Mouse (Mus musculus): Measurements from ENCODE around the gene Endov. TPM values are rescaled to one million over a fixed set of nuclear protein-coding genes. Genes with fewer than 3 reads are reported as not detected.

Gene Endov
- polyA plus RNA-seq, 1 experiment from 2014 or later, result 15.1 TPM

DNA sequence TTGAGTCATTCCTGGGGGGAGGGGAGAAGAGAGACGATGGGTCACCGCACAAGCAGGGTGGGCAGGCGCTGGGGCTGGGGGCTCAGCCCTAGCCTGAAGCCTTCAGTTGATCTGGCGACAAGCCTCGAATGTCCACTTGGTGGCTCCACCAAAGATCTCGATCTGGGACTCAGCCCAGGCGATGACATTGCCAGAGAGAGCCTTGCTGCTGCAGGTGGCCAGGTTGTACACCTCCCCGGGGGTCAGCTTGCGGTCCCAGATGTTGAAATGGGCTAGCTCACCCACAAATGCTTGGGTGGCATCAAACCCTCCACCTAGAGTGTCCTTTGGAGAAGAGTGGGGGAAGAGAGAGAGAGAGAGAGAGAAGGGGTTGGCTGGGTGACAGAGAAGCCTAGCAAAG is 51.2 kb downstream of the Endov start:
- 61% methylated on average over 9 of the region's 9 CpGs for WGBS
- H3K36me3 ChIP-seq (ENCODE audit: control insufficient read depth, insufficient read depth, low read length), result no peaks in the 10 kb centered on the region; the same call in 1 of the 2 replicates
- ATAC-seq, result no peak
- H3K4me3 ChIP-seq (ENCODE audit: low read length), result no peak overlapping the region
- no peak overlapping the region for H3K4me2 ChIP-seq (ENCODE audit: low read length)
- H3K9me3 ChIP-seq (ENCODE audit: control insufficient read depth, low read length), result no peaks in the 10 kb centered on the region
- H3K4me1 ChIP-seq (ENCODE audit: control insufficient read depth, insufficient read depth, low read depth, low read length), result peaks cover 27% of the 10 kb centered on the region
- H3K27ac ChIP-seq (ENCODE audit: low read depth, low read length), result no peak overlapping the region
- H3K27me3 ChIP-seq (replicated peaks; ENCODE audit: control insufficient read depth, insufficient read depth, low read length), result no peaks in the 10 kb centered on the region
- no peak overlapping the region for H3K9ac ChIP-seq (ENCODE audit: low read depth, low read length)

DNA sequence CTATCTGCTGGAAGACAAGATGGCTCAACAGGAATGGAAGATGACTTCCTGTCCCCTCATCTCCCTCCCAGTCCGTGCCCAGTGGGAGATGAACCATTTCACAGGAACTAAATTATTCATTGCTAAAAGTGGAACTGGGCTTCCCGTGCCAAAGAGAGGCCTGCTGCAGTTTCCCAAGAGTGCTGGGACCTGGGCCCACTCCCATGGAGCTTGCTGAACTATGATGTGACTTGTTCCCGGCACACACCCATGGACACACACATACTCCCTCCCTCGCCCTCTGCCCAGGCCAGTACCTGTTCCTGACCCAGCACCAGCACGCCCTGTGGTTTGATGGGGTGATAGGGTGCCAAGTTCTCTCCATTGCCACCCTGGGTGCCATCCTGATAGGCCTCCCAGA is 51.7 kb downstream of the Endov start:
- Histone ChIP-seq H3K27ac (ENCODE audit: low read depth, low read length) (no peak overlapping the region), H3K9me3 (ENCODE audit: control insufficient read depth, low read length) (no peaks in the 10 kb centered on the region), H3K4me2 (ENCODE audit: low read length) (no peak overlapping the region), H3K36me3 (ENCODE audit: control insufficient read depth, insufficient read depth, low read length) (no peaks in the 10 kb centered on the region; the same call in 1 of the 2 replicates), H3K27me3 (replicated peaks; ENCODE audit: control insufficient read depth, insufficient read depth, low read length) (no peaks in the 10 kb centered on the region), H3K4me3 (ENCODE audit: low read length) (no peak overlapping the region), H3K9ac (ENCODE audit: low read depth, low read length) (no peak overlapping the region), H3K4me1 (ENCODE audit: control insufficient read depth, insufficient read depth, low read depth, low read length) (peaks cover 28% of the 10 kb centered on the region)
- WGBS, result 67% methylated on average over 5 of the region's 5 CpGs
- no peak for ATAC-seq

DNA sequence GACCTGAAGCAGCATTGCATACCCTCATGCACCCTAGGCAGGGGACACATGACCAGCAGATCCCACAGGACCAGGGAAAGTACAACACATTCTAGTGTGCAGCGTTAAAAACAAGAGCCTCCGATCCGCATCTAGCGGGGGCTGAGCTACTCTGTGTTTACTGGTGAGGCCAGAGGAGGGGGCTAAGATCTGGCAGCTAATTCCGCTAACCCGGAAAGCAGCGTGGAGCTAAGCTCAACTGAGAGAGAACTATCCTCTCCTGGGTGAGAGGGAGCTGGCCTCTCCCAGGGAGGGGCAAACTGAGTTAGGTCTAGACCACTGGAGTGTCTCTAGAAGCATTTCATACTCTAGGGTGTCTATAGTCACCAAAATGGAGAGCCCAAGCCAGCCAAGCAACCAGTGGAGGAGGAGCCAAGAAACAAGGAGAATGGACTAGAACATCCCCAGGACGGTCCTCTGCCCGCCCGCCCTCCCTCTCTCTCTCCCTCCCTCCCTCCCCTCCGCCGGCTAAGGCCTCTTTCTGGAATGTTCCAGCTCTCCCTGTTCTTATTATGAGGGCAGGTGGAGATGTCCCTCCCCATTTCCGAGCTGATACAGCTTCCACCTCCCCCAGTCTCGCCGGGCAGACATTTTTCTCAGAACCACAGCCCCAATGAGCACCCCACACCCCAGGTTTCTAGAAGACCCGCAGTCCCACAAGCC is 52.8 kb downstream of the Endov start:
- H3K9me3 ChIP-seq (ENCODE audit: control insufficient read depth, low read length), result no peaks in the 10 kb centered on the region
- H3K4me3 ChIP-seq (ENCODE audit: low read length), result peak overlapping the region; percentile 68; the same call in 1 of the 2 replicates
- no peaks in the 10 kb centered on the region; the same call in 1 of the 2 replicates for H3K36me3 ChIP-seq (ENCODE audit: control insufficient read depth, insufficient read depth, low read length)
- 0 out of 2 replicates have a peak, but pooled peaks cover 4% of the 10 kb centered on the region for H3K27me3 ChIP-seq (replicated peaks; ENCODE audit: control insufficient read depth, insufficient read depth, low read length)
- no peak for ATAC-seq
- H3K4me2 ChIP-seq (ENCODE audit: low read length), result peak overlapping the region; percentile 96
- H3K27ac ChIP-seq (ENCODE audit: low read depth, low read length), result no peak overlapping the region
- H3K4me1 ChIP-seq (ENCODE audit: control insufficient read depth, insufficient read depth, low read depth, low read length), result peaks cover 39% of the 10 kb centered on the region
- no peak overlapping the region for H3K9ac ChIP-seq (ENCODE audit: low read depth, low read length)
- WGBS, result 59% methylated on average over 15 of the region's 16 CpGs

DNA sequence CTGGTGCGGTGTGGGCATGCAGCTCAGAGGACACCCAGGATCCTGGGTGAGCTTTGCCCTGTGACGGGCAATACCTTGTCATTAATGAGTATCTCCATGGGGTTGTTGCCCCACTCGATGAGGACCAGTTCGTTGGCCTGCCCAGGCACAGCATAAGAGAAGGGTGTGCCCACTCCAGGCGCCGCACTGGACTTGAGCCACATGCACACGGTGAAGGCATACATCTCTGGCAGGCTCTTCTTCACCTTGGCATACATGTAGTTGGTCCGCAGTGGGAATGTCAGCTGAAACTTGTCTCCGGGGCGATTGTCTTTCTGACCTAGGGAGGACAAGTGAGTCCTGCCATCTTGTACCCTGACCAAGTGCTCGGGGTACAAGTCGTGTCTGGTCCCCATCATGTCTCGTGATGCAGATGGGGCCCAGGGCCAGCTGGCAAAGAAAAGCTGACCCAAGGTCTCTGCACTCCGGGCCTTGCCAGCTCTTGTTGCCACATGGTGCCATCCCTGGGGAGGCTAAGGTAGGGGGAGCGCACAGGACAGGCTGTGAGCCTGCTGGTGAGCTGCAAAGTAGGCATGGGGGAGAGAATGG is 53.5 kb downstream of the Endov start:
- 0 out of 2 replicates have a peak, but pooled peaks cover 4% of the 10 kb centered on the region for H3K27me3 ChIP-seq (replicated peaks; ENCODE audit: control insufficient read depth, insufficient read depth, low read length)
- no peaks in the 10 kb centered on the region for H3K9me3 ChIP-seq (ENCODE audit: control insufficient read depth, low read length)
- WGBS, result 65% methylated on average over 15 of the region's 15 CpGs
- H3K4me3 ChIP-seq (ENCODE audit: low read length), result peak overlapping the region; percentile 68
- no peak for ATAC-seq
- H3K4me1 ChIP-seq (ENCODE audit: control insufficient read depth, insufficient read depth, low read depth, low read length), result peaks cover 45% of the 10 kb centered on the region
- no peak overlapping the region for H3K27ac ChIP-seq (ENCODE audit: low read depth, low read length)
- H3K9ac ChIP-seq (ENCODE audit: low read depth, low read length), result peak overlapping the region; percentile 1
- no peaks in the 10 kb centered on the region; the same call in 1 of the 2 replicates for H3K36me3 ChIP-seq (ENCODE audit: control insufficient read depth, insufficient read depth, low read length)
- H3K4me2 ChIP-seq (ENCODE audit: low read length), result peak overlapping the region; percentile 96

DNA sequence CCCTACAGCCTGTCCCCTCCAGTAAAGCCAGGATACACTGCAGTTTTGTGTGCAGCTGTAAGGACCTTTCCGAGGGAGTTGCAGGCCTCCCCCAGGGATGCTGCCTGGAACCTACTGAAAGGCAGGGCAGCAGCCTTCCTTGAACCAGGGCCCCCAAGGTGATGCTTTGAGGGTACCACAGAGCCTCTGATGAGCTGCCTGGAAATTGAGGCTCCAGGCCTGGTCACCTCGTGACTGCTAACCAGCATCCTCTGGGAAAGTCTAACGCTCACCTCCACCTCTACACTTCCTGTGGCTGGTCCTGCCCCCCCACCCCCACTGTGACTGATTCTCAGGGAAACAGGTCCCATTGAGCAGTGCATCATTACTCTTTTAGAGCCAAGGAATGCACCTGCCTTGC is 54.1 kb downstream of the Endov start:
- H3K4me2 ChIP-seq (ENCODE audit: low read length), result peak overlapping the region; percentile 96
- no peak overlapping the region for H3K27ac ChIP-seq (ENCODE audit: low read depth, low read length)
- peak overlapping the region; percentile 1 for H3K9ac ChIP-seq (ENCODE audit: low read depth, low read length)
- 0 out of 2 replicates have a peak, but pooled peaks cover 4% of the 10 kb centered on the region for H3K27me3 ChIP-seq (replicated peaks; ENCODE audit: control insufficient read depth, insufficient read depth, low read length)
- H3K9me3 ChIP-seq (ENCODE audit: control insufficient read depth, low read length), result no peaks in the 10 kb centered on the region
- no peak for ATAC-seq
- peaks cover 47% of the 10 kb centered on the region for H3K4me1 ChIP-seq (ENCODE audit: control insufficient read depth, insufficient read depth, low read depth, low read length)
- H3K4me3 ChIP-seq (ENCODE audit: low read length), result peak overlapping the region; percentile 68
- no peaks in the 10 kb centered on the region; the same call in 1 of the 2 replicates for H3K36me3 ChIP-seq (ENCODE audit: control insufficient read depth, insufficient read depth, low read length)
- 53% methylated on average over 3 of the region's 3 CpGs for WGBS

DNA sequence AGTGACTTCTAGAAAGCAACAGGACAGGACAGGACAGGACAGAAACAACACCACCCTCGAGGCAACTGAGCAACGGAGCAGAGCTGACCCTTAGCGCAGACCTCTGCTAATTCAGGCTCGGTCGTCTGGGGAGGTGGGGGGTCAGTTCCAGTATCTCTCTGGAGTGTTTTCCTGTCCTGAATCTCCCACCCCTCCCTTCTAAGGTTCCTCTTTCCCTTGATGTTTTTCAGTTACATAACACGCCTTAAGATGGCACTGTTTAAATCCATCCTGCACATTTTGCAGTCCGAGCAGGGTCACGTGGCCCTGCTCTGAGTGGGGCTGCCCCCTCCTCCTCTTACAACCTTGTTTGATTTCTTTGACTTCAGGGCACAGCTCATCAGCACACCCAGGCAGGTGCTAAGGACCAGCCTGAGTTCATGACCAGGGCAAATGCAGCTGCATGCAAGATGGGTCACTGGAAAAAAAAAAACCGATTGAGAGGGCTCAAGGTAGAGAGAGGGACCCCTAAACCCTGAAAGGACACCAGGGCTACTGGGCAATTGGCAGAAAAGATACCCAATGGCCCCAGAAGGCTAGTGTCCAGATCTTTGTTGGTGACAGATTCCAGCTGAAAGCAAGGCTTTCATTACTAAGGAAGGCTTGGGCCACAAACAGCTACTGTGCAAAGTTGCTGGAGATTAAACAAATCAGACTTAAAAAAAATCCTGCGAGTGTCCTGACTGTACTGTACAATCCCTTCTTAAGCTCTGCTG is 54.8 kb downstream of the Endov start:
- H3K36me3 ChIP-seq (ENCODE audit: control insufficient read depth, insufficient read depth, low read length), result no peaks in the 10 kb centered on the region; the same call in 1 of the 2 replicates
- no peaks in the 10 kb centered on the region for H3K9me3 ChIP-seq (ENCODE audit: control insufficient read depth, low read length)
- no peak for ATAC-seq
- peak overlapping the region; percentile 68 for H3K4me3 ChIP-seq (ENCODE audit: low read length)
- H3K27me3 ChIP-seq (replicated peaks; ENCODE audit: control insufficient read depth, insufficient read depth, low read length), result 0 out of 2 replicates have a peak, but pooled peaks cover 4% of the 10 kb centered on the region
- H3K27ac ChIP-seq (ENCODE audit: low read depth, low read length), result no peak overlapping the region
- H3K9ac ChIP-seq (ENCODE audit: low read depth, low read length), result peak overlapping the region; percentile 86
- peak overlapping the region; percentile 96 for H3K4me2 ChIP-seq (ENCODE audit: low read length)
- 5% methylated on average over 10 of the region's 10 CpGs for WGBS
- peaks cover 50% of the 10 kb centered on the region for H3K4me1 ChIP-seq (ENCODE audit: control insufficient read depth, insufficient read depth, low read depth, low read length)

DNA sequence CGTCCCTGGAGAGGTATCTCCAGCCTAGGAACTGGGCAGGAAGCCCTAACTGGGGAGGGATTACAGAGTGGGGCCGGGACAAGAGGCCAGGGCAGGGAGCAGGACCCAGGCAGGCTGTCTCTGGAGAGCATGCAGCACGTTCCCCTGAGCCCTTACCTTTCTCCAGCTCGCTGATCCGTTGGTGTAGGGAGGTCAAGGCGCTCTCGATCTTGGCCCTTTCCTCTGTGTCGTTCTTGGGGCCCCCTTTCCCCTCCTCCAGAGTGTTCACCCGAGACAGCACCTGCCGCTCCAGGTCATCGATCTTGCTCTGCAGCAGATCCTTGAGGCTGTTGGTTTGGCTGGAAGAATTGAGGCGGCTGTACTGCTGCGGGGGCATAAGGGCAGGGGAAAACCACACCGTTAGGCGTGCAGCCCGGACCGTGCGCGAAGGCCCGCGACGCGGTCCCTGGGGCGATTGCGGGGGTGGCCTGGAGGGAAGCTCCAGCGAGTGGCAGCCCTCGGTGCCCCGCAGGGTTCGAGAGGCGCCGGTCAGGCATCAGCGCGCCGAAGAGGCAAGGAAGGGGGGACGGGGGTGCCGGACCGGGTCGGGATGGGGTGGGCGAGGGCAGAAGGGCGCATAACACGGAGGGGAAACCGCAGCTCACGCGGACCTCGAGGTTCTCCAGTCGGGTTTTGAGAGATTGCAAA is 55.5 kb downstream of the Endov start:
- H3K4me1 ChIP-seq (ENCODE audit: control insufficient read depth, insufficient read depth, low read depth, low read length), result peaks cover 53% of the 10 kb centered on the region
- no peak for ATAC-seq
- H3K36me3 ChIP-seq (ENCODE audit: control insufficient read depth, insufficient read depth, low read length), result no peaks in the 10 kb centered on the region
- under 1% methylated on average over 46 of the region's 46 CpGs for WGBS
- H3K4me2 ChIP-seq (ENCODE audit: low read length), result peak overlapping the region; percentile 96
- H3K27ac ChIP-seq (ENCODE audit: low read depth, low read length), result peak overlapping the region; percentile 16; the same call in 1 of the 2 replicates
- 0 out of 2 replicates have a peak, but pooled peaks cover 4% of the 10 kb centered on the region for H3K27me3 ChIP-seq (replicated peaks; ENCODE audit: control insufficient read depth, insufficient read depth, low read length)
- no peaks in the 10 kb centered on the region for H3K9me3 ChIP-seq (ENCODE audit: control insufficient read depth, low read length)
- H3K9ac ChIP-seq (ENCODE audit: low read depth, low read length), result peak overlapping the region; percentile 86
- peak overlapping the region; percentile 68 for H3K4me3 ChIP-seq (ENCODE audit: low read length)

DNA sequence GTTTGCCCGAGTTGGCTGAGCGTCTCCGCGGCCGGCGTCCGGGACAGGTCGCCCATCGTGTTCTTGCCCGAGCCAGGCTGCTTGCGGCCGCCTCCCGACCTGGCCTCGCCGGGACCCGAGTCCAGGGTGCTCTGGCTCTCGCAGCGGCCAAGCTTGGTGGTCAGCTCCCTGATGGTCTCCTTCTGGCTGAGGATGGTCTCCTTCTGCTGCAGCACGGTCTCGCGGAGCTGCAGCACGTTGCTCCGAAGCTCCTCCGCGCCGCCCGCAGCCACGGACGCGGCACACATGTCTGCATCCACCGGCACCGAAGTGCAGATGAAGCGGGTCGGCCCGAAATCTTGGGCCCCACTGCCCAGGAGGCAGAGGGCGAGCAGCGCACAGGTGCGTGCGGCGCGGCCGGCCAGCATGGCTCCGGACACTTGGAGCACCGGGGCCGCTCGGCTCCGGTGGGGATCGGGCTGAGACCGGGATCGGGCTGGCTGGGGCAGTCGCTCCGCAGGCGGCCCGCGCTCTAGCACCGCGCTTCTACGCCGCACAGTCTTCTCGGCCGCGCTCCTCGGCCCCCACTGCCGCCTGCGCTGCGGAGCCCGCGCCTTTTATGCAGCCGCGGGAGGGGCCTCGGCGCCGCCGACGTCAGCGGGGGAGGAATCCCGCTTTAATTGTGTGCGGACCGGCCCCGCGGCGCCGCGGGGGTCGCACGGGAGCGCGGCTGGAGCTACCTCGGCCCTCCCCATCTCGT is 56.2 kb downstream of the Endov start, which contains the start of gene Nptx1:
Nptx1 (minus strand) TSS at position 571 of the 739 bp plus-strand sequence.
- Histone ChIP-seq H3K36me3 (ENCODE audit: control insufficient read depth, insufficient read depth, low read length) (no peaks in the 10 kb centered on the region), H3K4me1 (ENCODE audit: control insufficient read depth, insufficient read depth, low read depth, low read length) (peaks cover 53% of the 10 kb centered on the region), H3K27ac (ENCODE audit: low read depth, low read length) (peak within 1 kb of the TSS; percentile 70), H3K4me3 (ENCODE audit: low read length) (peak within 1 kb of the TSS; percentile 68), H3K4me2 (ENCODE audit: low read length) (peak within 1 kb of the TSS; percentile 96), H3K9me3 (ENCODE audit: control insufficient read depth, low read length) (no peaks in the 10 kb centered on the region), H3K27me3 (replicated peaks; ENCODE audit: control insufficient read depth, insufficient read depth, low read length) (0 out of 2 replicates have a peak, but pooled peaks cover 4% of the 10 kb centered on the region), H3K9ac (ENCODE audit: low read depth, low read length) (peak within 1 kb of the TSS; percentile 86)
- ATAC-seq, result peak; percentile 57
- WGBS, result 0% methylated on average over 62 of the region's 90 CpGs

Measured in hindbrain, embryonic 16.5 days (tissue).